Mouse (Mus musculus) thymus, adult 2 months (tissue): ENCODE measurements at regions not wholly inside any gene's neighbourhood (a gene's known extent, or its start where the extent isn't known, plus 50 kb on each side); places are given as distances from the start of the nearest gene placed in this dataset.
A peak's percentile ranks its signal among the peaks of the same experiment; 100 is the strongest.

ENCODE experiments used
- DNase-seq: peaks from one replicate; pipeline ENCODE4 v3.0.0; 2021
- H3K27ac ChIP-seq: fragments of 200-500 bp; 2 replicates; pipeline ENCODE4 v1.5.1; 2012; ENCODE audit warnings: low read length, control low read depth; ENCODE audit not compliant: control insufficient read depth, insufficient read depth
- H3K27me3 ChIP-seq: fragments of 200-500 bp; 2 replicates; pipeline ENCODE4 v1.6.1; 2012; ENCODE audit warnings: mild to moderate bottlenecking, low read length, moderate library complexity, mixed read lengths; ENCODE audit not compliant: control insufficient read depth, insufficient read depth
- H3K36me3 ChIP-seq: fragments of 200-500 bp; 2 replicates; pipeline ENCODE4 v1.6.1; 2012; ENCODE audit warnings: mild to moderate bottlenecking, low read length, moderate library complexity; ENCODE audit not compliant: control insufficient read depth, insufficient read depth
- H3K4me1 ChIP-seq: fragments of 200-500 bp; replicated peaks from 2 replicates; pipeline ENCODE4 v1.6.1; 2012; ENCODE audit warnings: low read length; ENCODE audit not compliant: control insufficient read depth, insufficient read depth
- H3K4me3 ChIP-seq: fragments of 200-500 bp; 2 replicates; pipeline ENCODE4 v1.5.1; 2012; ENCODE audit warnings: mild to moderate bottlenecking, low read length, control low read depth, moderate library complexity; ENCODE audit not compliant: control insufficient read depth, insufficient read depth
- CTCF ChIP-seq: fragments of 200-500 bp; IDR thresholded peaks from 2 replicates; pipeline ENCODE4 v1.5.1; 2012; ENCODE audit warnings: mild to moderate bottlenecking, control low read depth, low read length, moderate library complexity, borderline replicate concordance; ENCODE audit not compliant: control insufficient read depth, poor library complexity, insufficient read depth; ENCODE audit errors: extremely low read depth
- POLR2A ChIP-seq: fragments of 200-500 bp; IDR thresholded peaks from 2 replicates; pipeline ENCODE4 v1.6.1; 2012; ENCODE audit warnings: mild to moderate bottlenecking, low read length, control low read depth, moderate library complexity; ENCODE audit not compliant: control insufficient read depth, poor library complexity, insufficient read depth; ENCODE audit errors: extremely low read depth
- WGBS: fragments of 180-500 bp; shearing (Covaris S2); methylation state at CpG from one replicate; pipeline ENCODE4 v1.1.7; 2018; 5-methylcytosine and 5-hydroxymethylcytosine counted together

DNA sequence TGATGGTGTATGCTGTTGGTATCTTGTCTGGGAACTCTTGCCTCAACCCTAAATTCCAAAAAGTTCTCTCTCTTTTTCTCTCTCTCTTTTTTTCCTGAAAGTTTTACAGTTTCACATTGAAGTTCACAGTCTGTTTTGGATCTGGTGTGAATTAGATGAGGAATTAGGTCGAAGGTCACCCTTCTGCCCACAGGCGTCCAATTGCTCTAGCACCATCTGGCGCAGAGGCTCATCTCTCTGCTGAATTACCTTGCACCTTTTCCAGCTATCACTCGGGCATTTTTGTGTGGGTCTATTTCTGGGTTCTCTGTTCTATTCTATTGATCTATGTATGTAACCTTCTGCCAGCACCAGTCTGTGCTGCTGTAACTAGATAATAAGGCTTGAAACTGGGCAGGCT lies 81.8 kb upstream of the Mef2a start:
- Histone ChIP-seq H3K4me1 (peaks cover 18% of the 10 kb centered on the region), H3K27ac (no peak overlapping the region), H3K27me3 (no peaks in the 10 kb centered on the region), H3K4me3 (no peak overlapping the region), H3K36me3 (no peaks in the 10 kb centered on the region)
- no peak for DNase-seq
- 95% methylated on average over 4 of the region's 4 CpGs for WGBS
- TF ChIP-seq CTCF (no peak), POLR2A (no peak)

DNA sequence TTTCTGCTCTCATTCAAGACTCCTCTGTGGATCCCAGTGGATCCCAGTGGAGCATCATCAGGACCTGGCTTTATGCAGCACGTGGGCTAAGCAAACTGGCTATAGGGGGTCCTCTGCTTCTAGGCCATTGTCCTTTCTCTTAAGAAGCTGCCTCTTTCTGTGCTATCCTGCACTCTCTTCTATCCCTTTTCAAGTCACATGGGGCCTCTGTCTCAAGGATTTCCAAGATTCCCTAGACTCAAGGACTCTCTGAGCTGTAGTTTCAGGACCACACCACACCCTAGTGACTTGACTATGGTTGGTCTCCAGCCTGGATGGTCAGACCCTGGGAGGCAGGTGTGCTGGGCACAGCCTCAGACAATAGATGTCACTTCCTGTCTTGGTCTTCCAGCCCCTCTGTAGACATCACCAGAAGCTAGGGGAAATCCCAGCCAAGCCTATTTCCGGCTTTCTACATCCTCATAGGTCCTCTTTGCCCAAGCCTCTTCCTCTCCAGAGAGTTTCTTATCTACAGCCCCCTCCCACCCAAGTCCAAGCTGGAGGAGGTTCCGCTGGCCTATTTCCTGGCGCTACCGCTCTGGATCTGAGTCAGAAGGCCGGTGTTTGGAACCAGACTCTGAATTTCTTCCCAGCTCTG lies 78.6 kb upstream of the Mef2a start:
- no peak for TF ChIP-seq POLR2A
- TF ChIP-seq CTCF: no peak
- no peaks in the 10 kb centered on the region for H3K36me3 ChIP-seq
- no peak overlapping the region for H3K27ac ChIP-seq
- H3K4me3 ChIP-seq: no peak overlapping the region
- no peak for DNase-seq
- H3K27me3 ChIP-seq: no peaks in the 10 kb centered on the region
- 66% methylated on average over 6 of the region's 6 CpGs for WGBS
- peaks cover 12% of the 10 kb centered on the region for H3K4me1 ChIP-seq

DNA sequence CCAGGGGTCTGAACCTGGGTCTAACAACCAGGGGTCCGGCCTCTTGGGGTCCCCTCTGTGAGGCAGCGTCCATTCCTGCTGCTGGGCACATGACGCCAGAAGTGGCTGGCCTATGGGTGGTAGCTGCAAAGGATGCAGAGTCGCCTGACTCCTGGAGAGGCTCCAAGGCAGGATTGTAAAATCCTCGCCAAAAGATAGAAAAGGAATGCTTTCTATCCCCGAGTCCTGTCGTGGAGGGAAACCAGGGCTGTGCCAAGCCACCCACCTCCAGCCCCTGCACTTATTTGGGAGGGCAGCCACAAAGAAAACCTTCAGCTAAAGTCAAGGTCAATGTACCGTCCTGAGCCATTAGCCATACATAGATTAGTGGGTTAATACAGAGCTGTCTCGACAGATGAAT lies 73.9 kb upstream of the Mef2a start:
- Histone ChIP-seq H3K4me3 (no peak overlapping the region), H3K27me3 (no peaks in the 10 kb centered on the region), H3K4me1 (peaks cover 47% of the 10 kb centered on the region), H3K36me3 (no peaks in the 10 kb centered on the region), H3K27ac (no peak overlapping the region)
- DNase-seq: no peak
- 91% methylated on average over 9 of the region's 9 CpGs for WGBS
- no peak for TF ChIP-seq POLR2A
- no peak for TF ChIP-seq CTCF

DNA sequence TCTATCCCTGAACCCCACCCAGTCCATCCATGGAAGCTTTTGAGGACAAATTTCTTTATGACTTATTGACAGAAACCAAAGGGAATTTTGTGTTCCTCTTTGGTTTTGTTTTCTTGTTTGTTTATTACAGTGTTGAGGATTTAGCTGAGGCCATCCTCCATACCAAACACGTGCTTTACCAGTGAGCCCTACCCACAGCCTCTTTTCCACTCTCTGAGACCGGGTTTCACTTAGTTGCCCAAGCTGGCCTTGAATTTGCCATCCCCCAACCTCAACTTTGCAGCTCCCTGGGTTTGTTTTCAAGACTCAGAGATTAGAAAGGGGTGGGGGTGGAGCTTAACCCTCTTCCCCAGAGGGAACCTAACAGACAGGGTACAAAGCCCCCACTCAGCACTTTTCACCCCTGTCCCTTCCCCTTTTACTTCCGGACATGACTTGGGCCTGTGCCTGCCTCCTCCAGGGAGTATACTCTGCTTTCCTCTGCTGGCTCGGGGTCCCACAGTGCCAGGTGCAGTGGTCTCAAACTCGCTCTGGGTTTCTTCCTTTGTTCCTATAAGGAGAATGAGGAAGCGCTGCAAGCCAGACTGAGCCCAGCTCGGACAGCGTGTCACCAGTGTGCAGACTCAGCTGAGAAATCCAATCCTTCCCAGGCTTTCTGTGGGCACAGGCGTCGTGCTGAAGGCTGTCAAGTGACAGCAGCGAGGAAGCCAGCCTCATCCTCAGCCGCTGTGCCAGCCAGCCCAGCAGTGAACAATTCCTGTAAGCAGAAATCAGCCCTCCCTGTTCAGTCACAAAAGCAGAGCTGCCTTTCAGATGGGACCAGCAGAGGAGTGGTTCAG lies 72.8 kb upstream of the Mef2a start:
- no peak for TF ChIP-seq POLR2A
- TF ChIP-seq CTCF: no peak
- Histone ChIP-seq H3K4me3 (no peak overlapping the region), H3K36me3 (no peaks in the 10 kb centered on the region), H3K27ac (peak overlapping the region; percentile 79), H3K4me1 (peaks cover 45% of the 10 kb centered on the region), H3K27me3 (no peaks in the 10 kb centered on the region)
- DNase-seq: peak; percentile 54
- 9% methylated on average over 12 of the region's 12 CpGs for WGBS

DNA sequence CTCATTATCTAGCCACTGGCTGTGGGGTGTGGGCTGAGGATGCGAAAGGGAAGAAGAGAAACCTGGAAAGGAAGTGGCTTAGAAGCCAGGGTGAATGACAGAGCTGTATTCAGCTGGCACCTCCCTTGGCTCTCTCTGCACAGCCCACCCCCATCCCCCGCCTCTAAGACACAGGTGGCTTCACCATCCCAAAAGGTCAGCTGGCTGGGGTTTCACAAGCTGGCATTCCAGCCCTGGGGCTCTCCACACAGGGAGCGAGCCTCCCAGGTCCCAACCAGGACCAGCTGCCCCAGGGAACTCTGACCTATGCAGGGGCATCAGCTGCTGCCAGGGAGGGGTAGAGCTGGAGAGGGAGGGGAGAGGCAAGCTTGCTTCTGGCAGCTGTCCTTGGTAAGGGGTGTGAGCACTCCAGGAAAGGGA lies 71.9 kb upstream of the Mef2a start:
- Histone ChIP-seq H3K4me3 (no peak overlapping the region), H3K36me3 (no peaks in the 10 kb centered on the region), H3K27ac (peak overlapping the region; percentile 87), H3K4me1 (peaks cover 48% of the 10 kb centered on the region), H3K27me3 (no peaks in the 10 kb centered on the region)
- TF ChIP-seq POLR2A (no peak), CTCF (no peak)
- 8% methylated on average over 3 of the region's 3 CpGs for WGBS
- peak; percentile 75 for DNase-seq

DNA sequence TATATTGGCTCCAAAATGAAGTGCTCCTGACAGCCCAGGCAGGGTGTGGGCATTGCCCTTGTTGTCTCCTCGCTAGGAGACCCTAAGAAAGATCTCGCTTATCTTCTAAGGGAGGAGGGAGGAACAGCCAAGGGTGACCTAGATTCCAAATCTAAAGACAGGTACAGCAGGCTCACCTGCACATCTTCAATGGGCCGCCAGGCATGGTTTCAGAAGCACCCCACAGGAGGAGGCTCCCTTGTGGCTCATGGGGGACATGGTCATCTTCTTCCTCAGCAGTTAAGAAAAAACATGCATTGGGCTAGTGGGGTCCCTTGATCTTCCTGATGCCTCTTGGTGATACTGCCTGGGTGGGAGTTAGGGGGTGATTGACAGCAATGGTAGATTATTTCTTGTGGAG lies 71.0 kb upstream of the Mef2a start:
- Histone ChIP-seq H3K4me3 (no peak overlapping the region), H3K27ac (peak overlapping the region; percentile 87), H3K4me1 (peaks cover 50% of the 10 kb centered on the region), H3K36me3 (no peaks in the 10 kb centered on the region), H3K27me3 (no peaks in the 10 kb centered on the region)
- TF ChIP-seq CTCF: no peak
- no peak for TF ChIP-seq POLR2A
- no peak for DNase-seq
- WGBS: 26% methylated on average over 3 of the region's 3 CpGs

DNA sequence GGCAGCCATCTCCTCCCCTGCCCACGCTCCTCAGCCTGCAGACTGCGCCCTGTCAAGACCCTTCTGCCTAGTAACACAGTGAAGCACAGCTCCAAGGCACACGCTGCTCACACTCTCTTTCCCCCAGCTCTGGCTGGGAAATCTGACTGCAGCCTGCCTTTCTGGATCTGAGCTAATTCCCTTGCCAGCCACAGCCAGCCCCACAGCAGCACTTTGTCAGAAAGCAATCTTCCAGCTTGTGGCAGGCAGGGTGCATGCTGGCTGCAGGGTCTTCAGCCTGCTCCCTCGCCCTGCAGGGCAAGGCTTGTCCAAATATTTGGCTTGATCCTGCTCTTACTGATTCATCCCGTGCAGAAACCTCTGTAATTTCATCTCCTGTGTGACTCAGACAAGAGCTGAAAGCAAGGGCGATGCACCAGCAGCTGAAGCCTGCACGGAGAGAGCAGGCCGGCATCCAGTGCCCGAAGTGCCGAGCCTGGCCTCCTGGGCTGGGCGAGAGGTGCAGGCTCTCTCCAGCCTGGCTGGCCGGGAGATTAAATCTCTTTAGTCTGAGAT lies 70.4 kb upstream of the Mef2a start:
- no peaks in the 10 kb centered on the region for H3K36me3 ChIP-seq
- no peaks in the 10 kb centered on the region for H3K27me3 ChIP-seq
- H3K27ac ChIP-seq: peak overlapping the region; percentile 87
- no peak overlapping the region for H3K4me3 ChIP-seq
- peaks cover 53% of the 10 kb centered on the region for H3K4me1 ChIP-seq
- DNase-seq: no peak
- no peak for TF ChIP-seq CTCF
- no peak for TF ChIP-seq POLR2A
- WGBS: 87% methylated on average over 12 of the region's 12 CpGs
